Comparison of ENCODE assay signal across 8 mouse cellular contexts in genomic region chr12:55466088-55466701, GRCm38 (mm10). TPM values are rescaled to one million over a fixed set of nuclear protein-coding genes. Genes with fewer than 3 reads are reported as not detected.
DNase-seq lines count a peak whose midpoint lies in the region; ATAC-seq lines count a peak whose summit lies in the region.

No protein-coding gene starts in this region.

- H3K4me2 ChIP-seq in forebrain, embryonic 14.5 days (ENCODE audit: low read length), result no peak overlapping the region
- H3K4me2 ChIP-seq in midbrain, embryonic 15.5 days, result no peak overlapping the region
- H3K4me2 ChIP-seq in midbrain, embryonic 14.5 days (ENCODE audit: low read length), result no peak overlapping the region

- peak; percentile 20 for DNase-seq in forebrain, embryonic 14.5 days (ENCODE audit: low spot score)
- DNase-seq in forebrain, embryonic 10.5 days (ENCODE audit: extremely low spot score, low spot score), result no peak
- no peak for DNase-seq in midbrain, embryonic 14.5 days
- DNase-seq in cerebellum, adult 9-11 months, result peak; percentile 57
- DNase-seq in kidney, postnatal 36 days, result peak; percentile 27 to 41
- DNase-seq in thymus, postnatal 14 days, result peak; percentile 89
- no peak for DNase-seq in layer of hippocampus, adult 9-10 months (ENCODE audit: low spot score)

- H3K27me3 ChIP-seq in forebrain, embryonic 14.5 days (replicated peaks; ENCODE audit: control insufficient read depth, insufficient read depth, low read length), result no peaks in the 10 kb centered on the region
- H3K27me3 ChIP-seq in forebrain, embryonic 10.5 days (ENCODE audit: poor library complexity, severe bottlenecking), result peaks cover 14% of the 10 kb centered on the region; the same call in 1 of the 2 replicates
- no peaks in the 10 kb centered on the region for H3K27me3 ChIP-seq in midbrain, embryonic 15.5 days (replicated peaks)
- H3K27me3 ChIP-seq in midbrain, embryonic 14.5 days (ENCODE audit: control insufficient read depth, insufficient read depth, low read length), result no peaks in the 10 kb centered on the region

- H3K4me3 ChIP-seq in forebrain, embryonic 14.5 days (ENCODE audit: low read depth, low read length), result no peak overlapping the region
- H3K4me3 ChIP-seq in forebrain, embryonic 10.5 days, result no peak overlapping the region
- H3K4me3 ChIP-seq in midbrain, embryonic 15.5 days, result no peak overlapping the region
- H3K4me3 ChIP-seq in midbrain, embryonic 14.5 days (replicated peaks; ENCODE audit: low read depth, low read length), result no peak overlapping the region

- H3K9me3 ChIP-seq in forebrain, embryonic 14.5 days (replicated peaks; ENCODE audit: control insufficient read depth, low read length), result no peaks in the 10 kb centered on the region
- no peaks in the 10 kb centered on the region for H3K9me3 ChIP-seq in forebrain, embryonic 10.5 days
- H3K9me3 ChIP-seq in midbrain, embryonic 15.5 days, result no peaks in the 10 kb centered on the region
- H3K9me3 ChIP-seq in midbrain, embryonic 14.5 days (ENCODE audit: control insufficient read depth, low read length), result no peaks in the 10 kb centered on the region

- 50% methylated on average over 7 of the region's 7 CpGs for WGBS in forebrain, embryonic 14.5 days
- WGBS in forebrain, embryonic 10.5 days, result 70% methylated on average over 7 of the region's 7 CpGs
- 48% methylated on average over 7 of the region's 7 CpGs for WGBS in midbrain, embryonic 15.5 days
- 36% methylated on average over 7 of the region's 7 CpGs for WGBS in midbrain, embryonic 14.5 days

- H3K27ac ChIP-seq in forebrain, embryonic 14.5 days (ENCODE audit: low read depth, low read length), result no peak overlapping the region
- H3K27ac ChIP-seq in forebrain, embryonic 10.5 days, result no peak overlapping the region
- H3K27ac ChIP-seq in midbrain, embryonic 15.5 days, result no peak overlapping the region
- H3K27ac ChIP-seq in midbrain, embryonic 14.5 days (replicated peaks; ENCODE audit: low read depth, low read length), result no peak overlapping the region

- ATAC-seq in forebrain, embryonic 14.5 days, result no peak
- ATAC-seq in midbrain, embryonic 15.5 days (replicated peaks), result 0 out of 2 replicates have a peak, but pooled peaks have one; percentile 11
- no peak for ATAC-seq in midbrain, embryonic 14.5 days (ENCODE audit: low FRiP score, low TSS enrichment)

- no peaks in the 10 kb centered on the region for H3K36me3 ChIP-seq in forebrain, embryonic 14.5 days (ENCODE audit: control insufficient read depth, insufficient read depth, low read length)
- no peaks in the 10 kb centered on the region for H3K36me3 ChIP-seq in forebrain, embryonic 10.5 days (replicated peaks)
- H3K36me3 ChIP-seq in midbrain, embryonic 15.5 days (replicated peaks), result no peaks in the 10 kb centered on the region
- H3K36me3 ChIP-seq in midbrain, embryonic 14.5 days (ENCODE audit: control insufficient read depth, insufficient read depth, low read length), result no peaks in the 10 kb centered on the region

- peaks cover 26% of the 10 kb centered on the region for H3K4me1 ChIP-seq in forebrain, embryonic 14.5 days (ENCODE audit: control insufficient read depth, insufficient read depth, low read length)
- peaks cover 68% of the 10 kb centered on the region for H3K4me1 ChIP-seq in forebrain, embryonic 10.5 days
- H3K4me1 ChIP-seq in midbrain, embryonic 15.5 days, result peaks cover 28% of the 10 kb centered on the region
- peaks cover 40% of the 10 kb centered on the region for H3K4me1 ChIP-seq in midbrain, embryonic 14.5 days (ENCODE audit: control insufficient read depth, insufficient read depth, low read length)

- no peak overlapping the region for H3K9ac ChIP-seq in forebrain, embryonic 14.5 days (ENCODE audit: low read length)
- no peak overlapping the region for H3K9ac ChIP-seq in midbrain, embryonic 15.5 days
- no peak overlapping the region for H3K9ac ChIP-seq in midbrain, embryonic 14.5 days (replicated peaks; ENCODE audit: low read length)

RNA-seq across cellular contexts. Expression of gene Nfkbia, which starts 26.3 kb away (rescaled TPM):
- polyA plus RNA-seq in forebrain, embryonic 14.5 days (2014; fragmentation: Nextera tagmentation; extraction: Ambion mirVana), result 40.0 and 49.7 TPM in 2 replicates
- polyA plus RNA-seq in forebrain, embryonic 10.5 days (2016; fragmentation: Nextera tagmentation; extraction: Ambion mirVana), result 34.3 and 36.1 TPM in 2 replicates
- 60.0 and 63.8 TPM in 2 replicates for polyA plus RNA-seq in midbrain, embryonic 15.5 days (2015; fragmentation: Nextera tagmentation; extraction: Ambion mirVana)
- 49.6 and 52.1 TPM in 2 replicates for polyA plus RNA-seq in midbrain, embryonic 14.5 days (2014; fragmentation: Nextera tagmentation; extraction: Ambion mirVana)

Comparison
In these comparisons a context has a peak if more than half of its experiments do, and no peak if none do; other contexts are left out.
1. DNase-seq: peak in forebrain, embryonic 14.5 days (single experiment), cerebellum, adult 9-11 months (single experiment), kidney, postnatal 36 days (2 of 2) and thymus, postnatal 14 days (single experiment); none in forebrain, embryonic 10.5 days (single experiment), midbrain, embryonic 14.5 days (single experiment) and layer of hippocampus, adult 9-10 months (single experiment).